Mouse (Mus musculus): ENCODE results near the gene Ocel1. TPM values are rescaled to one million over a fixed set of nuclear protein-coding genes. Genes with fewer than 3 reads are reported as not detected.

The Ocel1 gene
- total and polyA plus RNA-seq, 3 experiments = 4.8 to 7.4 (median 7.1) TPM

- DNase-seq (ENCODE audit: extremely low read depth) = peak; percentile 58
- TF ChIP-seq IRF4 (IDR thresholded peaks at IDR 0.05; ENCODE audit: low read depth, low read length) (0 out of 2 replicates have a peak, but pooled peaks have one; percentile 13), ZC3H11A (IDR thresholded peaks at IDR 0.05; ENCODE audit: low read depth, low read length) (no peak), NELFE (IDR thresholded peaks at IDR 0.05; ENCODE audit: low read depth, low read length) (no peak), CHD2 (IDR thresholded peaks at IDR 0.05; ENCODE audit: low read length) (0 out of 2 replicates have a peak, but pooled peaks have one; percentile 7), MXI1 (IDR thresholded peaks at IDR 0.05; ENCODE audit: low read depth, low read length) (peak; percentile 27; the same call in 1 of the 2 replicates), NRF1 (IDR thresholded peaks at IDR 0.05; ENCODE audit: low read depth, low read length) (peak; percentile 60), POLR2AphosphoS2 (IDR thresholded peaks at IDR 0.05; ENCODE audit: low read depth, low read length) (no peak), ZNF384 (IDR thresholded peaks at IDR 0.05; ENCODE audit: low read depth, low read length) (peak; percentile 77), POLR2A (IDR thresholded peaks at IDR 0.05; ENCODE audit: low read depth, low read length) (0 out of 2 replicates have a peak, but pooled peaks have one; percentile 25)
- dilution Hi-C loops (cut with MboI; ENCODE audit: extremely low pct_ligation_motif_present, extremely low pct_unique_long_range_greater_than_20kb, low sequenced_read_pairs) = no loop called here
- H3K4me2 ChIP-seq (ENCODE audit: insufficient read depth, low read depth, poor library complexity, severe bottlenecking) = peak overlapping the region; percentile 47
- in situ Hi-C loops (cut with MboI; ENCODE audit: low pct_ligation_motif_present, low pct_unique_long_range_greater_than_20kb, low sequenced_read_pairs) = no loop called here
- H3K79me2 ChIP-seq (replicated peaks; ENCODE audit: control insufficient read depth, extremely low read depth, insufficient read depth, poor library complexity, severe bottlenecking) = no peaks in the 10 kb centered on the region
- H3K9me3 ChIP-seq (replicated peaks; ENCODE audit: low read length) = no peaks in the 10 kb centered on the region
- H3K36me3 ChIP-seq (replicated peaks in 1 of 2; ENCODE audit: control insufficient read depth in 1 of 2, insufficient read depth in 1 of 2, low read length in 1 of 2) = peaks cover 0 to 13% of the 10 kb centered on the region in 2 experiments
- peak overlapping the region; percentile 26 for H3K9ac ChIP-seq (ENCODE audit: insufficient read depth, low read depth)
- no peak overlapping the region for H3K27ac ChIP-seq (ENCODE audit: insufficient read depth, low read depth)
- no peaks in the 10 kb centered on the region for H3K27me3 ChIP-seq (replicated peaks)
- peak overlapping the region; percentile 30 to 62 (median 52) for H3K4me3 ChIP-seq (replicated peaks in 1 of 3; ENCODE audit: low read depth in 2 of 3, low read length in 2 of 3, poor library complexity in 1 of 3)
- peaks cover 15 to 48% of the 10 kb centered on the region in 2 experiments for H3K4me1 ChIP-seq (ENCODE audit: control insufficient read depth in 1 of 2, insufficient read depth in 2 of 2)
Observed at GRCm38 (mm10) chr8:71381971-71382961, 11.2 kb downstream of the Ocel1 start.

DNA sequence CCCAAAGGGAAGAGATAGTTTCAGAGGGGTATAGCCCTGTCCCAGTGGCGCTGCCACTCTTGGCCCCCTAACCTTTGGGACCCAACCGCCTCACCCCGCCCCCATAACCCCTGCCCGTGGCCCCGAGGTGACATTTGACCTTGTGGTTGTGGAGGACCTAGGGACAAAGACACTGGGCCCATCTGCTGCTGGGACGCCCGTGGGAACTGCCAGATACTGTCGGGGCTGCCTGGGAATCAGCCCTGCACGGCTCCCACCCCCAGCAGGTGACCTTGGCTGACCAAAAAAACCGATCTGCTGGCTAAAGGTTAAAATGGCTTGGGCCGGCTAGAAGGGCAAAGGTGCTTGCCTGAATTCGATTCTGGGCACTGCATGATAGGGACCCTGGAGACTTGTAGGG lies 12.3 kb downstream of the Ocel1 start:
- Histone ChIP-seq H3K27ac (ENCODE audit: insufficient read depth, low read depth) (no peak overlapping the region), H3K27me3 (replicated peaks) (no peaks in the 10 kb centered on the region), H3K9ac (ENCODE audit: insufficient read depth, low read depth) (no peak overlapping the region), H3K9me3 (replicated peaks; ENCODE audit: low read length) (no peaks in the 10 kb centered on the region), H3K4me2 (ENCODE audit: insufficient read depth, low read depth, poor library complexity, severe bottlenecking) (no peak overlapping the region), H3K4me1 (ENCODE audit: control insufficient read depth in 1 of 2, insufficient read depth in 2 of 2) (peaks cover 15 to 45% of the 10 kb centered on the region in 2 experiments), H3K4me3 (replicated peaks in 1 of 3; ENCODE audit: low read depth in 2 of 3, low read length in 2 of 3, poor library complexity in 1 of 3) (no peak overlapping the region), H3K36me3 (replicated peaks in 1 of 2; ENCODE audit: control insufficient read depth in 1 of 2, insufficient read depth in 1 of 2, low read length in 1 of 2) (peaks cover 0 to 3% of the 10 kb centered on the region in 2 experiments), H3K79me2 (replicated peaks; ENCODE audit: control insufficient read depth, extremely low read depth, insufficient read depth, poor library complexity, severe bottlenecking) (no peaks in the 10 kb centered on the region)
- TF ChIP-seq TBP (conservative IDR thresholded peaks at IDR 0.05; ENCODE audit: low read depth, low read length) (no peak), POLR2A (IDR thresholded peaks at IDR 0.05; ENCODE audit: low read depth, low read length) (no peak), TCF12 (IDR thresholded peaks at IDR 0.05; ENCODE audit: low read depth, low read length) (no peak), MAX (IDR thresholded peaks at IDR 0.05; ENCODE audit: low read length) (no peak), ZC3H11A (IDR thresholded peaks at IDR 0.05; ENCODE audit: low read depth, low read length) (no peak)
- in situ Hi-C loops (cut with MboI; ENCODE audit: low pct_ligation_motif_present, low pct_unique_long_range_greater_than_20kb, low sequenced_read_pairs) (no loop called here), dilution Hi-C loops (cut with MboI; ENCODE audit: extremely low pct_ligation_motif_present, extremely low pct_unique_long_range_greater_than_20kb, low sequenced_read_pairs) (no loop called here)
- no peak for DNase-seq (ENCODE audit: extremely low read depth)
